Mouse (Mus musculus) lung, embryonic 16.5 days (tissue): ENCODE measurements around the gene Cabp4. TPM values are rescaled to one million over a fixed set of nuclear protein-coding genes. Genes with fewer than 3 reads are reported as not detected.

ENCODE experiments used
- ATAC-seq: fragments of 200-750 bp; cut with Nextera tagmentation; 2 replicates; pipeline ENCODE4 v1.8.0; 2017; ENCODE audit warnings: low read depth, mild to moderate bottlenecking, moderate library complexity
- H3K27ac ChIP-seq: fragments of 300-500 bp; sonication (generic); 2 replicates; pipeline ENCODE4 v1.5.1; 2014; ENCODE audit warnings: mild to moderate bottlenecking, control low read depth, low read length
- H3K27me3 ChIP-seq: fragments of 300-500 bp; sonication (generic); 2 replicates; pipeline ENCODE4 v1.6.1; 2014; ENCODE audit warnings: low read depth, low read length, mixed read lengths; ENCODE audit not compliant: control insufficient read depth, insufficient read depth
- H3K36me3 ChIP-seq: fragments of 300-500 bp; sonication (generic); 2 replicates; pipeline ENCODE4 v1.6.1; 2014; ENCODE audit warnings: low read length; ENCODE audit not compliant: control insufficient read depth, insufficient read depth
- H3K4me1 ChIP-seq: fragments of 300-500 bp; sonication (generic); replicated peaks from 2 replicates; pipeline ENCODE4 v1.6.1; 2014; ENCODE audit warnings: low read length, mixed read lengths; ENCODE audit not compliant: control insufficient read depth, insufficient read depth
- H3K4me2 ChIP-seq: fragments of 300-500 bp; sonication (generic); 2 replicates; pipeline ENCODE4 v1.6.1; 2014; ENCODE audit warnings: low read depth, low read length, control low read depth
- H3K4me3 ChIP-seq: fragments of 300-500 bp; sonication (generic); 2 replicates; pipeline ENCODE4 v1.5.1; 2014; ENCODE audit warnings: mild to moderate bottlenecking, low read length, control low read depth
- H3K9ac ChIP-seq: fragments of 300-500 bp; sonication (generic); 2 replicates; pipeline ENCODE4 v1.6.1; 2014; ENCODE audit warnings: low read length, control low read depth
- H3K9me3 ChIP-seq: fragments of 300-500 bp; sonication (generic); 2 replicates; pipeline ENCODE4 v1.6.1; 2016; ENCODE audit warnings: low read length; ENCODE audit not compliant: control insufficient read depth
- WGBS: fragments of 180-500 bp; shearing (Covaris S2); extraction: QIAGEN DNeasy Blood & Tissue Kit; methylation state at CpG from one replicate; pipeline ENCODE4 v1.1.7; 2014; 5-methylcytosine and 5-hydroxymethylcytosine counted together
- polyA plus RNA-seq: library from polyadenylated mRNA; unstranded; fragments of >200 nt; fragmentation: Nextera tagmentation; extraction: Ambion mirVana; gene quantifications from 2 replicates; pipeline ENCODE4 v1.2.1, GENCODE M21; 2015

Gene Cabp4
- polyA plus RNA-seq, 1 experiment from 2014 or later = not detected

DNA sequence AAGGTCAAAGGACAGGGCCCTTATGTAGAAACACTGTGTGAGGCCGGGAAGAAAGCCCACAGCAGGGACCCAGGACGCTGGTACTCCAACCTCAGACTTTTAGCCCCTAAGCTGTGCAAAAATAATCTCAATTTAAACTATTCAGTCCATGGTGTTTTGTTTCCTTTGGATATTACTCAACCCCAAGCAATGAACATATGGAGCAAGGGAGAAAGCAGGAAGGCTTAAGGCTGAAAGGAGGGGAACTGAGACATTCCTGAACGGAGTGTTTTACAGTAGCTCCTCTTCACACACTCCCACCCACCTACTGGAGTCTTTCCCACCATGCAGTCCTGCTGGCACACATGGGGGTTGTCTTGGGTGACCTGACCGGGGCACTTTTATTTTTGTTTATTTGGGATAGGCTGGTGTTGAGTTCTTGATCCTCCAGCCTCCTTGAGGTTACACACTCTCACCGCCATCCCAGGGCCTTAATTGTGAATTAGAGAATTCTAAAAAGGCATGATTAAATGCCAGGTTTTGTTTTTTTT, 49.0 kb downstream of the Cabp4 start:
- Histone ChIP-seq H3K4me1 (peaks cover 13% of the 10 kb centered on the region), H3K27ac (no peak overlapping the region), H3K27me3 (no peaks in the 10 kb centered on the region), H3K36me3 (no peaks in the 10 kb centered on the region), H3K9me3 (no peaks in the 10 kb centered on the region), H3K9ac (no peak overlapping the region), H3K4me3 (no peak overlapping the region), H3K4me2 (no peak overlapping the region)
- 63% methylated on average over 5 of the region's 5 CpGs for WGBS
- ATAC-seq = no peak

DNA sequence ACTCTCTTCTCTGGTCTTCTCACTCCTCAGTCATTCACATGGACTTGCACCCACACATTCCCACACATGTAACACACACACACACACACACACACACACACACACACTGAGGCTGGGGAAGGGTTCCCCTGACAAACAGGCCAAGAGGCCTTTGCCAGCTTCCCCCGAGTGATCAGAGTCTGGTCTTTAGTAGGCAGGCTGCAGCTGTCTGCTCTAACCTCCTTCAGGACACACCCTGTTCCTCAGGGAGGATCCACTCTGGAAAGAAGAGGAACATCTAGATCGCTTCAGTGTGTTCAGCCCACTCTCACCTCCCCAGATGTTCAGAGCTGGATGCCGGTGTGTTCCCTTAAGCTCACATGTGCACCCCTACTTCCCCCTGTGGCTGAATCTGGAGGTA, 49.5 kb downstream of the Cabp4 start:
- Histone ChIP-seq H3K4me3 (no peak overlapping the region), H3K27ac (no peak overlapping the region), H3K4me2 (no peak overlapping the region), H3K27me3 (no peaks in the 10 kb centered on the region), H3K9ac (no peak overlapping the region), H3K9me3 (no peaks in the 10 kb centered on the region), H3K4me1 (peaks cover 8% of the 10 kb centered on the region), H3K36me3 (no peaks in the 10 kb centered on the region)
- ATAC-seq = no peak
- 74% methylated on average over 3 of the region's 3 CpGs for WGBS

DNA sequence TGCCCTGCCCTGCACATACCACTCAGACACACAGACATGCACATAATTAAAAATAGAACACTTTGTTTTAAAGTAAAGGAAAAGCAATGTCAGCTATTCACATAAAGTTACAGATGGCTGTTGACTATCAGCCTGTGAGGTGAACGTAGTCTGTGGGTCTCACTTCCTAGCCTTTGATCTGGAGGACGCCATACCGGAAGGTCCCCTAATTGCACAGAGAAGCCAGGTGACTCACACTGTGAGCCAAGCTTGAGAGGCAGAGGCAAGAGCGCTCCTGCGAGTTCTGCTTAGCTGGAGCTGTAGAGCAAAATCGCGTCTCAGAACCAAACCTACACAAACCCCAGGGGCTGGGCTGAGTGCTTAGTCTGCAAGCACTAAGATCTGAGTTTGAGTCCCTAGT, 50.1 kb downstream of the Cabp4 start:
- H3K27ac ChIP-seq = no peak overlapping the region

DNA sequence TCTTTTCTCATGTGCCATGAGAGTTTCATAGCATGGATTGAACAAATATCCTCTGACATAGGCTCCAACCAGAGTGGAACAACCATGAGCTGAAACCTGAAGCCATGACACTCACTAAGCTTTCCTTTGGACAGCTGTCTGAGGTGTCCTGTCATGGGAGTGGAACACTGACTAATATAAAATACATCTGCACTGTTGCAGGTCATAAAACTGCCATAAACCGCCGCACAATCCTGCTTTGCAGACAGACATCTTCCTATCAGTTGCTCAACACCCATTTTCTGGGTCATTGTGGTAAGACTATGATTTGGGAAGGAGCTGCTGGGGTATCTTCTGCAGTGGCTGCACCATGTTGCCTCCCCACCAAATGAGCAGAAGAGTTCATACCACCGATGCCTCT, 51.1 kb downstream of the Cabp4 start:
- Histone ChIP-seq H3K9ac (no peak overlapping the region), H3K27ac (no peak overlapping the region), H3K27me3 (0 out of 2 replicates have a peak, but pooled peaks cover 2% of the 10 kb centered on the region), H3K4me3 (no peak overlapping the region), H3K36me3 (no peaks in the 10 kb centered on the region), H3K4me1 (peaks cover 3% of the 10 kb centered on the region; the same call in 1 of the 2 replicates), H3K4me2 (no peak overlapping the region), H3K9me3 (no peaks in the 10 kb centered on the region)
- ATAC-seq = no peak
- 70% methylated on average over 3 of the region's 3 CpGs for WGBS

More for the DNA sequence above, 50.1 kb downstream of the Cabp4 start:
- H3K4me1 ChIP-seq = peaks cover 4% of the 10 kb centered on the region
- H3K36me3 ChIP-seq = no peaks in the 10 kb centered on the region
- H3K9ac ChIP-seq = no peak overlapping the region
- 48% methylated on average over 7 of the region's 7 CpGs for WGBS
- ATAC-seq = no peak
- no peak overlapping the region for H3K4me3 ChIP-seq
- H3K4me2 ChIP-seq = no peak overlapping the region
- H3K9me3 ChIP-seq = no peaks in the 10 kb centered on the region
- H3K27me3 ChIP-seq = no peaks in the 10 kb centered on the region

DNA sequence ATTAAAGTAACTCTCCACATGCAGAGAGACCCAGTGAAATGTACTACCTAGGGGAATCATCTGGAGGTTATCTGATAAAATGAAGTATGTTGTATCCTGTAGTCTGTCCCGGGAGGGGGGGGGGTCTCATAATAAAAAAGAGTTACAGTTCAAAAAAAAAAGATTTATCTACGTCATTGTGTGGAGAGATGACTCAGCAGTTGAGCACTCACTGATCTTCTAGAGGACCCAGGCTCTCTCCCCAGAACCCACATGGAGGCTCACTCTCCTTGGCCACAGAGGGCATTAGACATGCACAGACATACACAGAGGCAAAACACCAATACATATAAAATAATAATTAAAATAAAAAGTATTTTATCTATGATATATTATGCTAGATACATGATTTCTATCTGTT, 52.5 kb downstream of the Cabp4 start:
- Histone ChIP-seq H3K27ac (no peak overlapping the region), H3K9me3 (no peaks in the 10 kb centered on the region), H3K9ac (no peak overlapping the region), H3K4me1 (peaks cover 3% of the 10 kb centered on the region; the same call in 1 of the 2 replicates), H3K4me3 (no peak overlapping the region), H3K4me2 (no peak overlapping the region), H3K27me3 (0 out of 2 replicates have a peak, but pooled peaks cover 2% of the 10 kb centered on the region), H3K36me3 (no peaks in the 10 kb centered on the region)
- 52% methylated on average over 2 of the region's 2 CpGs for WGBS
- ATAC-seq = no peak

DNA sequence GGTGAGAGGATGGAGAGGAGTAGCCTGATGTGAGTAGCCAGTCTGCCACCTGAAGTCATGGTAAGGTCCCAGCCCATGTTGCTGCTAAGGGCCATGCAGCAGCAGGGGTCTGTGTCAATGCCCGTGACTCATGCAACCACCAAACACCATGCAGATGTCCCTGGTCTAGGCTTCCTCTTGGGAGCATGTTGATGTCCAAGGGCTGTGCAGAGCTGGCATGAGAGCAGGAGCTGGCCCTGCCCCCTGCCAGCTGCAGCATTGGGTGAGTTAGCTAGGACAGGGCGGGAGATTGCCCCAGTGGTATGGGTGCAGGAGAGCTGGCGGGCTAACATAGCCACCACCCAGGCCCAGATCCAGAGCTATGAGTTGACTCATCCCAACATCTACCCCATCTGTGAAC, 53.4 kb downstream of the Cabp4 start:
- Histone ChIP-seq H3K27ac (no peak overlapping the region), H3K4me3 (no peak overlapping the region), H3K4me2 (no peak overlapping the region), H3K9me3 (no peaks in the 10 kb centered on the region), H3K36me3 (no peaks in the 10 kb centered on the region), H3K9ac (no peak overlapping the region), H3K4me1 (no peaks in the 10 kb centered on the region), H3K27me3 (0 out of 2 replicates have a peak, but pooled peaks cover 2% of the 10 kb centered on the region)
- no peak for ATAC-seq
- WGBS = 86% methylated on average over 3 of the region's 3 CpGs

DNA sequence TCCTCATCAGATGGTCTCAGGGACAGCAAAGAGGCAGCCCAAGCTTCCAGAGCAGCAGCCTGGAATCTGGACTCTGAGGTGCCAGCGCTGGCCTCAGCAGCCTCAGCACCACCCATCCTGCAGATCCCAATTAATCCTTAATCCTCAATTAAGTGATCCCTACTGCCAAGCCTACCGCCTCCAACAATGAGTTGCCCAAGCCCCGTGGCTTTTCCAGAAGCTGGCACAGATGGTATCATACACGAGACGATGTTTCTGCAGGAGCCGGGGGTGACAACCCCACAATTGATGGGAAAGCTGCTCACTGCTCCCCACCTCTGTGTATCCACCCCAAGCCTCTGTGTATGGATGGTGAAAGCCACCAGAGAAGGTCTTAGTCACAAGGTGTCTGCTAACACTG, 54.7 kb downstream of the Cabp4 start:
- Histone ChIP-seq H3K4me3 (no peak overlapping the region), H3K27me3 (0 out of 2 replicates have a peak, but pooled peaks cover 2% of the 10 kb centered on the region), H3K4me1 (no peaks in the 10 kb centered on the region), H3K9me3 (no peaks in the 10 kb centered on the region), H3K9ac (no peak overlapping the region), H3K27ac (no peak overlapping the region), H3K4me2 (no peak overlapping the region), H3K36me3 (no peaks in the 10 kb centered on the region)
- WGBS = 75% methylated on average over 6 of the region's 6 CpGs
- no peak for ATAC-seq

DNA sequence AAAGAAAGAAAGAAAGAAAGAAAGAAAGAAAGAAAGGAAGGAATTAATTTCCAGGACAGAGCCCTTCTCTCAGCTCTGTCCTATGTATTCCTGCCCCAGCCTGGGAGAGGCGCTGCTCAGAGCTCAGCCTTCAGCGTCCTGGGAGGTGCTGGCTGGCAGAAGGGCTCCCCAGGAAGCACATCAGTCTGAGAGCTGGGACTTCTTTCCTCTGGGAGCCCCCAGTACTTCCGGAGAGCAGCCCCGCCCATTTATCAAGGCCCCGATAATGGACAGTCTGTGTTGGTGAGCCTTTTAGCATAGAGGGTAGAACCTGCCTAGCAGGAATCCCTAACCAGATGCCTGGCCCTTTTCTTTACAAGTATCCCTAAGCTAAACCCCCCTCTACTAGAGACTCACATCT, 55.7 kb downstream of the Cabp4 start:
- ATAC-seq = no peak
- Histone ChIP-seq H3K4me3 (no peak overlapping the region), H3K9me3 (no peaks in the 10 kb centered on the region), H3K27ac (no peak overlapping the region), H3K27me3 (0 out of 2 replicates have a peak, but pooled peaks cover 2% of the 10 kb centered on the region), H3K4me2 (no peak overlapping the region), H3K9ac (no peak overlapping the region), H3K4me1 (no peaks in the 10 kb centered on the region), H3K36me3 (no peaks in the 10 kb centered on the region)
- WGBS = 33% methylated on average over 5 of the region's 5 CpGs

DNA sequence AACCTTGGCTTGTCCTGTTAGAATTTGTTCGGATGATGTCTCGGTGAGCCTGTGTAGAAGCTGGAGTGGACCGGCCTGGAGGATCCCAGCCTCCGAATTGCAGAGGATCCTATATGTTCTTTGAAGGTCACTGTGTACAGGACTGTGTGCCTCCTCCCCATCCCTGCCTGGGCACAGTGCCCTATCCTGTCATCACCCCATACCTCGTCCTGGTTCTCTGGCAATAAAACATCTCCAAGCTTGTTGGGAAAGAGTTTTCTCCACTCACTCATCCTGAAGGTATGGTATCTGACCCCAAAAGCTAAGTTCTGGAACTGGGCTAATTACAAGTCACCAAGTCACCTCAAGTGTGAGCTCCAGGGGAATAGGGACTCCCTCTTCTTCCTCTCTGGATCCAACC, 56.7 kb downstream of the Cabp4 start:
- Histone ChIP-seq H3K36me3 (no peaks in the 10 kb centered on the region), H3K27ac (no peak overlapping the region), H3K4me1 (no peaks in the 10 kb centered on the region), H3K27me3 (0 out of 2 replicates have a peak, but pooled peaks cover 2% of the 10 kb centered on the region), H3K9me3 (no peaks in the 10 kb centered on the region), H3K9ac (no peak overlapping the region), H3K4me3 (no peak overlapping the region), H3K4me2 (no peak overlapping the region)
- WGBS = 67% methylated on average over 5 of the region's 5 CpGs
- no peak for ATAC-seq

DNA sequence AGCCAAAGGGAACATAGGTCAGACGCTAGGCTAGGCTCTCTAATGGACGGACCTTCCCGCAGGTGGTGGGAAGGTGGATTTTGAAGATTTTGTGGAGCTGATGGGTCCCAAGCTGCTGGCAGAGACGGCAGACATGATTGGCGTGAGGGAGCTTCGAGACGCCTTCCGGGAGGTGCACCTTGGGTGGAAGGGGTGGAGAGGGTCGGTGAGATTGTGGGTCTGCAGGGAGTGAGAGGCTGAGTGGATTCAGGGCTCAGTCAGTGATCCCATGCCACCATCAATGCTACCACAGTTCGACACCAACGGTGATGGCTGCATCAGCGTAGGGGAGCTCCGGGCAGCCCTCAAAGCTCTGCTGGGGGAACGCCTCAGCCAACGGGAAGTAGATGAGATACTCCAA, 57.7 kb downstream of the Cabp4 start:
- H3K4me1 ChIP-seq = no peaks in the 10 kb centered on the region
- no peaks in the 10 kb centered on the region for H3K9me3 ChIP-seq
- H3K27me3 ChIP-seq = 0 out of 2 replicates have a peak, but pooled peaks cover 2% of the 10 kb centered on the region
- no peak for ATAC-seq
- WGBS = 85% methylated on average over 15 of the region's 15 CpGs
- no peak overlapping the region for H3K4me2 ChIP-seq
- H3K27ac ChIP-seq = no peak overlapping the region
- H3K4me3 ChIP-seq = no peak overlapping the region
- H3K9ac ChIP-seq = no peak overlapping the region
- no peaks in the 10 kb centered on the region for H3K36me3 ChIP-seq
